Mouse (Mus musculus) ovary, postnatal 10 days (tissue): ENCODE data around the gene Col8a1.

Experiments
- DNase-seq: peaks from one replicate; pipeline ENCODE4 v3.0.0; 2022; ENCODE audit warnings: low spot score

Gene Col8a1

DNA sequence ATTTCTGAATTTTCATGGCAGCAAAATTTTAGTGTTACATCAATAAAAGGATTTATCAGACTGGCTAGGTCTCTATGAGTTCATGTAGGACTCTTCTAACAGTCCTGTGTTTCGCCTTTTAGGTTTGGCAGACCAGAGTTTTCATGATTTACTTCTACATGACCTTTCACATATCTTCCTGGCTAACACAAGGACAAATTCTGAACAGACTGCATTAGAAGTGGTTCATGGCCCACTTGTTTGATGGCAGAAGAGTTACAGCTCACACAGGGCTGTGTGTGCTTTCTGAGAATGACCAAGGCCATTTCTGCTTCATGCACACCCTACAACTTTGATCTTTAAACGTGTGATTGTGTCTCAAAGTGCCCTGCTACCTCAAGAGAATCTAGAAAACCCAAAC lies 82.3 kb downstream of the Col8a1 start:
- no peak for DNase-seq

DNA sequence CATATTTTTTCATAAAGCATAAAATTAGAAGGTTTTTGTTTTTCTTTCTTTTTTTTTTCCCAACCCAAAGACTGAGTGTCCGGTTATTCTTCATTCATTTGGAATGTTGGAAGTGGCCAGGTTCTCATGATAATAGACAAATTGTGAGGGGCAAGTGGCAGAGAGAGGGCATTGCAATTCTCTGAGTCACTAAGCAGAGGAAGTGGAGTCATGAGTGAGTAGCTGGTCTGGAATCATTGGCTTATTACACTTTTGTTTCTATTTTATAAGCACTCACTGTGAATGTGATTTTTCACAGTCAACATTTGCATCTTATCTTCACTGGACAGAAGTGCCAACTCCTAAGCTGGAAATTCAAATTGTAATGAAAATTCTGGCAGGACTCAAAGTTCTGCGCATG lies 82.9 kb downstream of the Col8a1 start:
- no peak for DNase-seq

- DNase-seq: no peak
These were observed 85.2 kb downstream of the Col8a1 start for GRCm38 (mm10) chr16:57669348-57669747.

DNA sequence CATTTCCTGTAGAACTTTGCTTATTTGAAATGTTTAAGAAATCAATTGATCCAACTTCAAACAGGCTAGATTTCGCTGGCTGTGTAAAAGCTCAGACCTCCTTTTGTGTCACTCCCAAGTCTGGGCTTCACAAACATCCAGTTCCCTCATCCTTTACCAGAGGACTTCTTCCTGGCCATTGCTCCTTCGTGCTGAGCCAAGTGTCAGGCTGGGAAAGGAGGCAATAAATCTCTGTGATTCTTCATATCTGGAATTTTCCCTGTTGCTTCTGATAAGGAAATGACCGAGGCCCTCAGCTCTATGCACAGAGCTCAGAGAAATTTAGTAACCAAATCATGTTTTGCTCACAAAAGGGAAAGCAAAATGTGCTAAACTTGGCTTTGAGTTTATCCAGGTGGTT lies 91.9 kb downstream of the Col8a1 start:
- DNase-seq: no peak

DNA sequence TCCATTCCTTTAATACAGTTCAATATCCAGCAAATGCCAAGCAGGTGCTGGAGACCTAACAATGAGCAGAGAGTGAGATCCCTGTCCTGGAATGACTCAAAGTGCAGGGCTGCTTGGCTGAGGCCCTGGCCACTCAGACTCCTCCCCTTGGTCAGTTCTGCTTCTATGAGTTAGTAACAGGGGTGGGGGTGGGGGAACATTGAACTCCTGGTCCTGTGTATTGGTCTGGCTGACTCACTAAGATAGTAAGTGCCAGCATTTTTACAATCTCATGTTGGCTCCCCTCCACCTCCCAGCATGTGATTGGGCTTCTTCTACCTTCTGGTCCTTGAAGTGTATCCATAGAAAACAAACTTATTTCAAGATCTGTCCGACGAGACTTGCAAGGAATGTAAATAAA lies 104.6 kb downstream of the Col8a1 start:
- DNase-seq: no peak

DNA sequence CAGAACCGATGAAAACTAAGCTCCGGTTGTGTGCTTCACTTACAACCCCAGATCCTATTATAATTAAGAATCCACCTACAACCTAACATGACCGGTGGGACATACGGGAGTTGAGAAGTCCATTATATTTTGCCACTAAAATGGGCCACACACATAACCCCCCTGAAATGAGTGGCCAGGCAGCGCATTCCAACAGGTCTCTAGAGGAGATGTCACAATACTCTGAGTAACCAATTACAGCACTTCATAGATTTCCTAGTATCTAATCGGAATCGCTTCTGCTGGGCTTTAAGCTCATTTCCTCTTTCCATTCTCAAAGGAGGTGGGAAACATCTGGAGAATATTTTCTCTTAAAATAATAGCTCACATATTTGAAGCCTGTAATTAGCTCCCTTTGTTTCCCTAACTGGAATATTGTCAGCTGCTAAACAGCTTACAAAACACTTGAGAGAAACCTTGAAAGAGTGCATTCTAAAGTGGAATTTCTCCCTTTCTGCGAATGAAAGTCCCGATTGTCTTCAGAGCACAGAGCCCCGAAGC lies 113.1 kb downstream of the Col8a1 start:
- DNase-seq: no peak

DNA sequence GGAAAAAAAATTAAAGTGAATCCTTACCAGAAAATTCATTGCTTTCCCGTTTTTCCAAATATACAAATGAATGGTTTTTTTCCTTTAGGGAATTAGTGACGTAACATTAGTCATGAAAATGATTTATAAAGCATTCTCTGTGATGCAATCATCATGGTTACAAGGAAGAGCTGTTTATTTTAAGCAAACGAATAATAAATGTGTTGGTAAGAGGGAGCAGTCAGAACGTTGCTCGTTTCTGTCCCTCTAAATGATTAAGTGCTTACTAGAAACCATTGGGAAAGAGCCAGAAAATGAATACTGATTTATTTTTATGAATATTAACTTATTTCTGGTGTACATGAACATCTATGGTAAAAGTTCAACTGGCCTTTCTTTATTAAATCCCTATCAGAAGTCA lies 119.8 kb downstream of the Col8a1 start:
- DNase-seq: no peak

GRCm38 (mm10) chr16:57634191-57634590 lies 120.3 kb downstream of the Col8a1 start:
- peak; percentile 44 for DNase-seq

DNA sequence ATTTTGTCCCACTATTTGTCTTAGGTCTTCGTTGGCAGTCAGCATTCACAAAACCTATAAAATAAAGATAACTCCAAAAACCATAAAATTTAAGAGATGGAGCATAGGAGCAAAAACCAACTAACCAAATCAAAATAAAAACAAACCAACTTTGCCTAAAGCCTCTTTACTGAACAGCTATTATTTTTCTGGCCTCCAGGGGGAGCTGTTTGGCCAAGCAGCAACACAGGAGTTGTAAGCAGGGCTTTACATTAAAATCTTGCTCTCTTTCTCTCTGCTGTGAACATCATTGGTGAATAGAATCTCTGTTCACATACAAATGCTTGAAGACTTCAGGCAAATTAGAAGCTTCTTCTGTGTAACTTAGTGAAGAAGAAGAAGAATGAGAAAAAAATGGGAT lies 142.8 kb downstream of the Col8a1 start:
- no peak for DNase-seq

DNA sequence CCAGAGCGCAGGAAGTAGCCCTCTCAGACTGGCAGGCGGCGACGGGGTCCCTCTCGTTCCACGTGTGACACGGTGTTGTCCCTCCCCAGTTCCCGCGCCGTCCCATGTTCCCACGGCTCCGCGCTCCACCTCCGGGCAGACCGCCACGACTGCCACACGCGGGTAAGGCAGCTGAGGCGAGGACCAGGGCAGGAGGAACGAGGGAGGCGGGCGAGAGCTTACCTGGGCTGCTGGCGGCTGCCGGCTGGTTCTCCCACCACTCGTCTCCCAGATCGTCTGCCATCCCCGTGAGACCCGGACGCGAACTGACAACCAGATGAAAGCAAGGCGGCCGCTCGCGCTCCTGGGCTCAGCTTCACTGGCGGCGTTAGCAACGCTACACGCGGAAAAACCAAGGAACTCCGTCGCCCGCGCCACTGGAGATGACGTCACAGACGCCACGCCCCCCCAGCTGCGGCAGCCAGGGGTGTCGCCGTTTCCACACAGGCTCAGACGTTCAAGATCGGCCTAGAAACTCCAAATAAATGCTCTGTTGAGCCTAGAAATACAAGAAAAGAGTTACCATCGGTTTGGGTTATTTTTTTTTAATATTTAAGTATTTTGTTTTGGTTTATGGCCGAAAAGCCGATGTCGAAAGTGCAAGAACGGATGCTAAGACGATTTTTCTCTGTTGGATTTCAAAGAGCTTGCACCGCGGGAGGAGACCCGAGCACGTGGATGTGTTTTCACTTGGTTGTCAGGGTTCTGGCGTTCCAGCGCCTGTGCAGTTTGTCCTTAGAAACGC lies 147.9 kb downstream of the Col8a1 start, which contains the start of gene Cmss1:
Gene Cmss1 (minus strand): TSS at position 421 of the 784 bp plus-strand sequence.
- DNase-seq: peak; percentile 74

GRCm38 (mm10) chr16:57601031-57601430 lies 153.5 kb downstream of the Col8a1 start:
- no peak for DNase-seq

DNA sequence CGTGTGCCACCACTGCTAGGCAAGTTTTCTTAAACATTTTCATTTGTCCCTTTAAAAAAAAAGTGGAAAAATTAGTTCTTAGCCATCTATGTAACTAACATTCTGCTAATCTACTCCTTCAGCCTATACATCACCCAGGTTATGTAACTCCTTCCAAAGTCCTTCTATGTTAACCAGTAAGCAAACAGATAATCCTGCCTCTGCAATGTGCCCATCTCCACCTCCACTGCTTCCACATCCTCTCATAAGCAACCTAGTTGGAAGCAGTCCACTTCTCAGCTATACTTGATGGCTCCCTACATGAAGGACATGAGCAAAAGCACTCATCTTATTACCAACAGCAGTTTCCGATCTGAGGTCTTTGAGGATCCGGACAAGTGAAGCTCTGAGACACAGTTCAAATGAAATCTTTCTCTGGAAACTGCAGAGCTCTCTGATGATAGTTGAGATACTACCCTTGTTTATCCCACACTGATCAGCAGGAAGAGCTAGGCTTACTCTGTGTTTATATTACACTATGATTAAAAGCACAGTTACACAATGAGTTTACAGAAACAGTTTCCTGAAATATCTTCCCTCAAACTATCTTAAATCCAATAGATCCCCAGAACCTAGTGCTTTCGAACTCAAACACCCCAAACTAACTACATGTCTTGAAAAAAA lies 157.1 kb downstream of the Col8a1 start:
- DNase-seq: no peak

DNA sequence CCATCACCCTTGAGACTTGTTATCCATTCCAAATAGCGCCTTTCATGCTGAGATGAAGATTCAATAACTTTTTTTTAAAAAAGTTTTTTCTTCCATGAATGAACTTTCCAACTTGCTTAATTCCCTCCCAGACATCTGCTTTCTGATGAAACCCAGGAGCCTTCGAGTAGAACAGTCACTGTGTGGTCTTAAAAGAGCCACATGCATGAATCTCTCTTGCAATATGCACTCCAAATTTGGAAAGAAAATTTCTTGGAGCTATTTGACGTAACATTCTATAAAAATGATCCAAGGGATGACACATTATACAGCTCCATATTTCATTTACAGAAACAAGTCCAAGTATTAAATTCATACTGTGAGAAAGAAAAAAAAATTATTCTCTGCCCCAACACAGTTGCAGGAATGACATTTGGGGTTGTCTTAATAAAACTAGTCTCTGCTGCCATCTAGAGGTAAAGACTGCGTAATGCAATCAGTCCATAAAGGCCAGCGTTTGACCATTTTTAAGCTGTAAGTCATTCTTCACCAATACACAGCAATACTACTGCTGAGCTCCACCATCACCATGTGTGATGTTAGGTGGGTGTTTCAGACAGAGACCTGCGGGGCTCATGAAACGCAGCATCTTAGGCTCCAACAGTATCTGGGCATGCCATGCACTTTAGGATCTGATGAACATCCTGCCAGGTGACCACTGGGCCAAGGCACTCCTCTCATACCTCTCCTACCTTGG lies 160.9 kb downstream of the Col8a1 start:
- DNase-seq: no peak

DNA sequence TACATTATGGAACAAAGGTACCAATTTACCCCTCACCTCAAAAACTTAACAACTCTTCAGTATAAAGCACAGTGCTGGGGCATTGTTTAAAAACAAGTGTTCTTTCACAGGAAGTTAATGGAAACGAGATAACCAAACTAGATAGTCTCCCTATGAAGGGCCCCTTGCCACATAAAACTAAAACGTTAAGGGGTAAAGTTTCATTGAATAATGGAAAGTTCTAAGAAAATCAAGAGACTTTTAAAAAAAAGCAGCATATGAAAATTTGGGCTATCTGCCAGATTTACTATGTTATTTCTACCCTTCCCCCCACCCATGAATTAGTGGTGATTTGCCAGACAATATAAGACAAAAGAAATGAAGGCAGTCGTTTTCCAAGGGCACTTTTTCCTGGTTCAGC lies 169.3 kb downstream of the Col8a1 start:
- no peak for DNase-seq

DNA sequence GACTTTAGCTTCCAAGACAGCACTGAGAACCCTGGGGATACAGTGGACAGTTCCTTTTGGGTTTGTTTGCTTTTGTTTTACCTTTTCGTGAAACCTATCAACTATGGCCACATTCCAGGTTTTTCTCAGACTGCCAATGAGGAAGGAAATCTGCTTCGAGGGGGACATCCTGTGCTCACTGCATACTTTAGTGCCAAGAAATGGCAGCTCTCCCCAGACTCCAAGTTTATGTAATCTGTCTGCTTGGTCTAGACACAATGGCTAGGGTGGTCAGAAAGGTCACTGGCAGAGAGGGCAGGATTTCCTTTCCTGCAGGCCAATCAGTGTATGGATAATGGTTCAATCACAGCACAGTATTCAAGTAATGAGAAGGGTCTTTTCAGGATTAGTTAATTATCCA lies 172.5 kb downstream of the Col8a1 start:
- no peak for DNase-seq

- no peak for DNase-seq
These were observed 174.5 kb downstream of the Col8a1 start for GRCm38 (mm10) chr16:57580041-57580440.

- DNase-seq: no peak
These were observed 177.0 kb downstream of the Col8a1 start for GRCm38 (mm10) chr16:57577519-57577918.

DNA sequence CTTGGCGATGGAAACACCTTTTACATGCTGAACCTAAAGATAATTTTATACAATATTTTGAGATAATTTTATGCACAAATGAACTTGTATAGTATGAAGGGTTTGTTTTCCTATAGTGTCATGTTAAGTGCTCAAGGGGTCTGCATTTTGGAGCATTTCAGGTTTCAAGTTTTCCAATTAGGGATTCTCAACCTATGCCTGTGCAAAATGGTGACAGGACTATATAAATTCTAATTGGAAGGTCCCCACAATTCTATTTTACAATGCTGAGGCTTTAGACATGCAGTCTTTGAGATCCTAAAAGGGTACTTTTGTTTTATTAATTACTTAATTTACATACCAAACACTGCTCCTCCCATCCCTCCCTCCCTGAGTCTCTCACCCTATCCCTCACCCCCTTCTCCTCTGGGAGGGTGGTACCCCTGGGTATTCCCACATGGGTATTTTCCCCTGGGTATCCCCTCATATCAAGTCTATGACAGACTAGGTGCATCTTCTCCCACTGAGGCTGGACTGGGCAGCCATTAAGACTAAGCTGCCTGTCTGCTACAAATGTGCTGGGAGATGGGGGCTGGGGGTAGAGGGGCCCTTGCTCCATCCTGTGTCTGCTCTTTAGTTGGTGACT lies 178.7 kb downstream of the Col8a1 start:
- DNase-seq: no peak
